Mouse (Mus musculus): Measurements from ENCODE around the gene Gp9. TPM values are rescaled to one million over a fixed set of nuclear protein-coding genes. Genes with fewer than 3 reads are reported as not detected.

Gp9 gene
- total RNA-seq, 2 experiments from 2014 or later: 0.92 to 1.1 TPM

DNA sequence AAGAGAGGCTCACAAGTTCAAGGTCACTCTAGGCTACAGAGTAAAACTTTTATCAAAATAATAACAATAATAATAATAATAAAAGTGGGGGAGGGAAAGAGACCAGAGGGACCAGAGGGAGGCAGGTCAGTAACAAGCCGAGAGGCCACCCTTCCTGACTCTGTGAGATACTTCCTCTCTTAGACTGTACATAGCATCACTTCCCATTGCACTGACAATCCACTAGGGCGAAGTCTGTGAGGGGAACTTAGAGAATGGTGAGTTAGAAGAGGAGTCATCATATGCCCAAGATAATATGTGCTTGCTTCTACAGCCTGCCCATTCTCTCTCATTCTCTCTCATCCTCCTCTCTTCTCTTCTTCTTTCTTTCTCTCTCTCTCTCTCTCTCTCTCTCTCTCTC lies 28.2 kb downstream of the Gp9 start:
- intact Hi-C loops (cut with DNase I): no loop called here
- no peak for DNase-seq (ENCODE audit: low spot score in 2 of 2)

DNA sequence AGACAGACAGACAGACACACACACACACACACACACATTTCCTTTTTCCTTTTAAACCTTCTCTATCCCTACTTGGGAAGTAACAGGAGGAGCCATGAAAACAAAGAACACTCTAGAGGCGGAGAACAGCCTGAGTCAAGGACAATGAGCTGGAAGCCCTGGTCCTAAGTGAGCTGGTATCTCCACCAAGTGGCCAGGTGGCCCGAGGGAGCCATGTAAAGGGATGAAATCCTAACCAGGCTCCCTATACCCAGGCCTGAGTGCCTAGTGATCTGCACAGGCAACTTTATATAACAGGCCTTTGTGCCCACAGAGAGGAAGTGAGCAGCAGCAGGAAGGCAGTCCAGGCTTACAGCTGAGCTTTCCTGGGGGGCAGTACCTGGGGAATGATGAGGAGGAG lies 29.0 kb downstream of the Gp9 start:
- DNase-seq (ENCODE audit: low spot score in 2 of 2): no peak
- intact Hi-C loops (cut with DNase I): no loop called here

DNA sequence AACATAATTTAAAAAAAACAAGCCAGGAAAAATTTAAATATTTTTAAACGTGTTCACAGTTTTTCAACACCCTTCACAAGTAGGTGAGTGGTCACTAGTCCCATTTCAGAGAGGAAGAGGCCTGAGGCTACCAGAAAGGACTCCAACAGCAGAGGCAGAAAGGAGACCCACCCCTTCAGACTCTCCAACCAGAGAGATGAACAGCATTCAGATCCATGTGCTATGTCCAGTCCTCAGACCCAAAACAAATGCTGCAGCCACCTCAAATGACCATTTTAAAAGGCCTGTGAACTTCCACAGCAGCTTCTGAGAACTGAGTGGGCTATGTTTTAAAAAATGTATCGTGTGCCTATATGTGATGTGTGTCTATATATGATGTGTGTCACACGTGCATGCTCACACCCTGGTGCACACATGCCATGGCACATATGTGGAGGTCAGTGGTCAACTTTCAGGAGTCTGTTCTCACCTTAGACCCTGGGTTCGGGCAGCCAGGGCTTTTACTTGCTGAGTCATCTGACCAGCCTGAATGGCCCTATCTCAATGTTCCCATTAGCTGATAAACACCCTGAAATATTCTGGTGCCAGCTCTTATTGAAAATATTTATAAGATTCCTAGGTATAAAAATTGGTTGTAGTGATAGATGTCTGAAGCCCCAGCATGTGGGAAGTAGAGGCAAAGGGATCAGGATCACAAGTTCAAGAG lies 30.0 kb downstream of the Gp9 start:
- DNase-seq (ENCODE audit: low spot score in 2 of 2): no peak
- intact Hi-C loops (cut with DNase I): no loop called here

DNA sequence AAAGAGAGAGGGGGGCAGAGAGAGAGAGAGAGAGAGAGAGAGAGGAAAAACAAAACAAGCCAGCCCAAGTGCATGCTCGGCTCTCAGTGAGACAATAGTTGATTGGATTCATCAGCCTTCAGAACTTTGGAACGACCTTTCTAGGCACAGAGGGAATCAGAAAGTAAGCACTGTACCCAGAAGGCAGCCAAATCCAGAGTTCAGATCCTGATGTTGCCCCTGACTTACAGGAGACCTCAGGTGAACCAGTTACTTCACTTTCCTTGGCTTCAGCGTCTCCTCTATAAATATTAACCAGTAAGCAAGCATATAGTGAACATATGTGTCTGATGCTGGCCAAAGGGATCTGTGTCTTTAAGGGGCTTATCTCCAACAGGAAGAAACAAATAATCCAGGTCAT lies 30.6 kb downstream of the Gp9 start:
- no peak for DNase-seq (ENCODE audit: low spot score in 2 of 2)
- intact Hi-C loops (cut with DNase I): no loop called here

DNA sequence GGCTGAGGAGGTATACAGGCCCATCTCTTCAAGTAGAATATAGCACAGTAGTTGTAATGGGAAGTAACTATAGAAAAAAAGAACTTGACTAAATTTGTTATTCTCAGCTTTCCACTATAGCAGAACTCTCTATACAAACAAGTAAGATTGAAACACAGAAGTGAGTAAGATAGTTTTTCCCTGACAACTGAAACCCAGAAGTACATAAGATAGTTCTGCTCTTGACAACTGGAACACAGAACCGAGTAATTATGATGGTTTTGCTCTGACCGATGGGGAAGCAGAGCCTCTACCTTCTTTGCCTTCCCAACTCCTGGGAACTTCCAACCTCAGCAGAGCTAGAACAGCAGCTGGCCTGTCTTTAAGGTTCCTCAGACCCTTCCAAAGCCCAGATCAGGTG lies 31.3 kb downstream of the Gp9 start:
- DNase-seq (ENCODE audit: low spot score in 2 of 2): no peak
- intact Hi-C loops (cut with DNase I): no loop called here

DNA sequence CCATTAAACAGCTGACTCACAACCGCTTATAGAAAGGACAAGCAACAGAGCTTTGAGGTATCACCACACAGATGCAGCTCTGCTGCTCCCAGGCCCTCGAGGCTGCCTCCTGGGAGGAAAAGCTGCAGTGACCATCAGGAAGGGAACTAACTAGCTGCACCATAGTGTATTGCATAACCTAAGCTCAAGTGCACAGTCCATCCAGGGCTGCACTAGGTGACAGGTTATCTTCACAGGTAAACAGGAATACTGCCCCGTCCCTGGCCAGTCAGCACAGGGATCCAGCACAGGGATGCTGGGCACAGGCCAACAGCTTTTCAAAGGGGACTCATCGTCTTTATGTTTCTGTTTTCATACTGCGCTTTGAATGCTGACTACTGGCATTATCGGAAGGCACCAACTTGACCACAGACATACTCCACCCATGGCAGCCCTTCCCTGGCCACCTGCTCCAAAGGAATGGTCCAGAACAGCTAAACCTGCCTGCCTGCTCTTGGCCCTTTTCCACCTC lies 31.8 kb downstream of the Gp9 start:
- intact Hi-C loops (cut with DNase I): no loop called here
- DNase-seq (ENCODE audit: low spot score in 2 of 2): no peak

DNA sequence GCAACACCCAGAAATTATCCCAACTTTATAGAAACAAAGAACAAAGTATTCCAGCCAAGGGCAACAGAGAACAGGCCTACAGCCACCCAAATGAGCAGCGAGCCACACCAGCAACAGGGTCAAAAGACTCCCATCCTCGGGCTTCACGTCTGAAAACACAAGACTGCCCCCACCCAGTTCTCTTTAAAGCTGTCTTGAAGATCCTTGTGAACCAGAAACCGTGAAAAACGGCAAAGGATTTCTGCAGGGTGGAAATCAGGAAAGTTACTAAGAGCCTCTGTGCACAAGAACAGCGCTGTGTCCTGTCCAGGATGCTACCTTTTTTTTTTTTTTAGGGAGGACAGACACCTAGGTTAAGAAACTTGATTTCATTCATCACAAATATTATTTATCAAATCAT lies 32.4 kb downstream of the Gp9 start:
- intact Hi-C loops (cut with DNase I): no loop called here
- no peak for DNase-seq (ENCODE audit: low spot score in 2 of 2)

DNA sequence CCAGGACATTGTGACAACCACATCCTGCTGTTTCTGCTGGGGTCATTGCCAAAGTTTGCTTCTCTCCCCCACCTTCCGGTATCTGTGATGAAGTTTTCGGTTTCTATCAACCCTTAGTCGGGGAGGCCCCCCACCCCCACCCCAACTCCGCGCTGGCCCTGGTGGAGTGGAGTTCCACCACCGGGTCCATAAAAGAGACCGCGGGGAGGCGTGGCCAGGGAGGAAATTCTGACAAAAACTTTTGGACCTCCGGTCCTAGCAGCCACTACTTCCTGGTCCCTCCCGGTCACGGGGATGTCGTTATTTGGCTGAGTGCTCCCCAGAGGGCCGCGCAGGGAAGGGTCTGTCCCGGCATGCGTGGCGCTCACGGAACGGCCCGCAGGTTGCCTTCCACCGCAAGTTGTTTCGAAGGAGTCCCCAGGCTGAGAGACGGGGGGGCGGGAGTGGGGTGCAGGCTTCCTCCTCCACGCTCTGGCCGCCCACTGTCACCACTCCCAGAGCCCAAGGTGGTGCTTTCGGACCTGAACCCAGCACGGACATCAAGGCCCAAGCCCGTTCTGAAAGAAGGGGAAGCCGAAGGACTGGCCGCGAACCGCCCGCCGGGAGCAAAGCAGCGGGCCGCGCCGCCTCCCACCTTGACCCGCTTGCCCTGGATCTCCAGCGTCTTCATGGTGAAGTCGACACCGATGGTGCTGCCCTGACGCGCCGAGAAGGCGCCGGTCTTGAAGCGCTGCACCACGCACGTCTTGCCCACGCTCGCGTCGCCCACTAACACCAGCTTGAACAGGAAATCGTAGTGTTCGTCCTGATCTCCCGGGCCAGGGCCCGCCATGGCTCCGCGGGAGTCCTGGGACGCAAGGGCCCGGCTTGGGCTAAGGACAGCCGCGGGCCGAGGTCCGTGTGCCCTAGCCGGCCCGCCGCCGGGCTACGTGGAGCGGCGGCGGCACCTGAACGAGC lies 33.1 kb downstream of the Gp9 start:
- intact Hi-C loops (cut with DNase I): no loop called here
- DNase-seq (ENCODE audit: low spot score in 2 of 2): peak; percentile 54 to 56

DNA sequence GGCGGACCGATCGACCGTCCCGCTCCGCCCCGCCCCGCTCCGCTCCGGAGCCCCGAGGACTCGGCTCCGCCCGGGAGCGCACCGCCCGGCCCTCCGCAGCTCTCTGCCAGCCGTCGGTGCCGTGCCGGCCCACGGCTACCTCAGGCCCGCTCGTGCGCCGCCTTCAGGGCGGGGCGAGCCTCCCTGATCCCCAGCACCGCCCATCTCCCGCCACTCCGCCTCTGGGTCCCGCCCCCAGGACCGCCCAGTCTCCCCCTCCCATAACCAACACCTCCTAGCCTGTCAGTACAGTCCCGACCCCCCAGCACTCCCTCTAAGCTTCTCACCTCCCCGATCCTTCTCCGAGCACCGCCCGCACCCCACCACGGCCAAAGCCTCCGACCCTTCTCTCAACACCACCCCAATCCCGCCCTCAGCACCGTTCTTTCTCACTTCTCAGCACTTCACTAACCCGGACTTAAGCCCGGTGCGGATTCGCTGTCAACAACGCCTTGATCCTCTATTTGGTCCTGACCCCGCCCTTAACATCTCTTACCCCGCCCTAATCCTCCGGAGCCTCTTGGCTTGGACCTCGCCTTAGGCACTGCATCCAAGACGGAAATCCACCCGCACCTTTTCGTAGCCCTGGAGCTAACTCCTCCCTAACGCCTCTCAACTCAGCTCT lies 33.9 kb downstream of the Gp9 start, which contains the start of gene Rab43:
Gene Rab43 (minus strand): TSS at position 490 of the 664 bp plus-strand sequence.
- intact Hi-C loops (cut with DNase I): no loop called here
- peak; percentile 88 to 93 for DNase-seq (ENCODE audit: low spot score in 2 of 2)

DNA sequence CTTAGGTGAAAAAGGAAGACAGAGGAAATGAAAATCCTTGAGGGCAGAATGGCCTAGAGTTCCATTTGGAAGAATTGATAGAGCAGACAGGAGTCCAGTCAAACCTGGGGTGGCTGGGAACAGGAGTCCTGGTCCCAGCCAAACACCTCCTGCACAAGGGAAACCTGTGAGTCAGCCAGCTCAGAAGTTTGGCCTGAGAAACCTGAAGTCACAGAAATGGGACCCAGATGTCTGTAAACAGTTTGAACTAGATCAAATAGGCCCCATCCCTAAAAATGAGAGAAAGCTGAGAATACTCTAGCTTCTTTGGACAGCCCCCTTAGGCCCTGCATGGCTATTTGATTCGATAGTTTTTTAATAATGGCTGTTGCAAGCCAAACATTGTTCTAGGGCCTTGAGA lies 34.8 kb downstream of the Gp9 start:
- intact Hi-C loops (cut with DNase I): no loop called here
- DNase-seq (ENCODE audit: low spot score in 2 of 2): no peak

DNA sequence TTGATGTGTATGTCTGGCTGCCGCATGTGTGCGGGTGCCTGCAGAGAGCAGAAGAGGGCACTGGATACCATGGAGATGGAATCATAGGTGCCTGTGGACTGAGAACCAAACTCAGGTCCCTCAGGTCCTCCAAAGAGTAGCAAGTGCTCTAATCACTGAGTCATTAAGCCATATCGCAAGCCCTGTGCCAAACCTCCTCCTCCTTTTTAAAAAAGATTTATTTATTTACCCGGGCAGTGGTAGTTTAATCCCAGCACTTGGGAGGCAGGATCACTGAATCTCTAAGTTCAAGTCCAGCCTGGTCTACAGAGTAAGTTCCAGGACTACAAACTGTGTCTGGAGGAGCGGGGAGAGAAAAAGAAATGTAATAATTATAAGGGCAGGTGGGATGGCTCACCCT lies 36.6 kb downstream of the Gp9 start:
- no peak for DNase-seq (ENCODE audit: low spot score in 2 of 2)
- intact Hi-C loops (cut with DNase I): no loop called here

DNA sequence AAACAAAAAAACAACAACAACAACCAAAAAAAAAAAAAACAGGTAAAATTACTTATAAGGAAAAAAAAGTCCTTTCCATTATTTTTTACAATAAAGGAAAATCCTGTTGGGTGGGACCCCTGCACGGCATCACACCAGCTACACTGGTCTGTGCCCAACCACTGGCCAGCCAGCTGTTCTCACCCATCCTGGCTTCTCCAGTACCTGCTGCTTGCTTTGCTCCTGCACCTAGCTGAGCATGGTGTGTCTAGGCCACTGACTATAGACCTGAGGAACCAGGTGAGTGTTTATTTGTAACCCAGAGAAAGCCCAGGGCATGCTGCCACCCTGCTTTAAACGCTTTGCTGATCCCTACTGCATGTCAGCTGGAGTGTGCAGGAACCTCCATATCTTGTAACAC lies 42.5 kb downstream of the Gp9 start:
- intact Hi-C loops (cut with DNase I): no loop called here
- no peak for DNase-seq (ENCODE audit: low spot score in 2 of 2)

Other genes starting within 250 kb of the Gp9 start
- gene Arhgap25, start 244.8 kb upstream of the Gp9 start, total RNA-seq (2021): 10 to 100 TPM in 1 of 2 experiments, 1 to 10 TPM in 1; 7.3 to 10.7 TPM
- gene Prokr1, start 187.3 kb upstream of the Gp9 start, total RNA-seq (2021): under 1 TPM; 0.16 to 0.23 TPM
- gene Aplf, start 105.9 kb upstream of the Gp9 start, total RNA-seq (2021): 1 to 10 TPM; 7.9 to 8.1 TPM
- 1 to 10 TPM; 3.4 to 4.5 TPM for gene Efcc1, start 47.2 kb upstream of the Gp9 start, total RNA-seq (2021)
- 10 to 100 TPM; 18.6 to 19.8 TPM for gene Rab43, start 34.1 kb downstream of the Gp9 start, total RNA-seq (2021)
- 1 to 10 TPM; 1.4 to 1.9 TPM for gene Gm45140, start 57.7 kb downstream of the Gp9 start, total RNA-seq (2021)
- 10 to 100 TPM; 27.6 to 31.2 TPM for gene Isy1, start 60.7 kb downstream of the Gp9 start, total RNA-seq (2021)
- 100 to 1,000 TPM; 250 to 258 TPM for gene Cnbp, start 73.0 kb downstream of the Gp9 start, total RNA-seq (2021)
- gene Copg1, start 109.7 kb downstream of the Gp9 start, total RNA-seq (2021): 100 to 1,000 TPM; 212 to 218 TPM
- 10 to 100 TPM; 25.8 to 27.8 TPM for gene Hmces, start 135.9 kb downstream of the Gp9 start, total RNA-seq (2021)
- gene H1fx, start 203.6 kb downstream of the Gp9 start, total RNA-seq (2021): 10 to 100 TPM; 59.2 to 60.8 TPM

Data from left cerebral cortex, postnatal 25 days (tissue).